Mouse (Mus musculus): ENCODE measurements around the gene Fam209. TPM values are rescaled to one million over a fixed set of nuclear protein-coding genes. Genes with fewer than 3 reads are reported as not detected.

Fam209 gene
- polyA plus RNA-seq (2015; fragmentation: Nextera tagmentation; extraction: Ambion mirVana): 0.25 and 0.65 TPM in 2 replicates

DNA sequence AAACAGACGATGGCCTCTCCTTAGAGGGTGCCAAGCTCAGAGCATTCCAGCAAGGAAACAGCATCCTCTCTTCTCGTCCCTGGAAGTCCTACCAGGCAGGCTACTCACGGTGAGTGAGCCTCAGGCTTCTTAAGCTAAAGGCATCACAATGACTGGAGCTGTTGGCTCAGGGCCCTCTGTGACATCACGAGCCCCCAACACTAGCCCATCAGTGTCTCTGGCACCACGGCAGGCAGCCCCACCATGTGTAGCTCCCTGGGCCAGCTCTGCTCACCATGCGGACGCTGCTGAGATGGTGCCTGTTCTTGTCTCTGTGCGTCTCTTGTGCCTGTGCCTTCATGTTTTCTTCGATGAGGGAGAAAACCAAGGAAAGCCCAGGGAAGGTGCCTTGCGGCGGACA is at the start of gene Fam209:
Gene Fam209, plus strand, starts transcription at position 203 of the 400 bp plus-strand sequence.
- 67% methylated on average over 11 of the region's 11 CpGs for WGBS
- no peak within 1 kb of the TSS for H3K27ac ChIP-seq (replicated peaks)

GRCm38 (mm10) chr2:172430609-172431008 is 41.7 kb upstream of the Fam209 start:
- Histone ChIP-seq H3K9ac (replicated peaks) (no peak overlapping the region), H3K27me3 (no peaks in the 10 kb centered on the region)
- 83% methylated on average over 1 of the region's 1 CpGs for WGBS

More for the DNA sequence above, at the start of gene Fam209:
- Histone ChIP-seq H3K4me2 (replicated peaks) (no peak within 1 kb of the TSS), H3K4me3 (no peak within 1 kb of the TSS), H3K9ac (replicated peaks) (no peak within 1 kb of the TSS), H3K4me1 (peaks cover 24% of the 10 kb centered on the region), H3K9me3 (no peaks in the 10 kb centered on the region), H3K36me3 (peaks cover 14% of the 10 kb centered on the region), H3K27me3 (no peaks in the 10 kb centered on the region)
- ATAC-seq (replicated peaks): no peak

GRCm38 (mm10) chr2:172433746-172434145 is 38.6 kb upstream of the Fam209 start:
- H3K4me1 ChIP-seq: no peaks in the 10 kb centered on the region
- WGBS: 55% methylated on average over 5 of the region's 5 CpGs
- no peak for ATAC-seq (replicated peaks)

More at GRCm38 (mm10) chr2:172430609-172431008, 41.7 kb upstream of the Fam209 start:
- Histone ChIP-seq H3K27ac (replicated peaks) (no peak overlapping the region), H3K4me3 (no peak overlapping the region), H3K4me1 (no peaks in the 10 kb centered on the region), H3K36me3 (no peaks in the 10 kb centered on the region), H3K4me2 (replicated peaks) (no peak overlapping the region), H3K9me3 (no peaks in the 10 kb centered on the region)
- no peak for ATAC-seq (replicated peaks)

DNA sequence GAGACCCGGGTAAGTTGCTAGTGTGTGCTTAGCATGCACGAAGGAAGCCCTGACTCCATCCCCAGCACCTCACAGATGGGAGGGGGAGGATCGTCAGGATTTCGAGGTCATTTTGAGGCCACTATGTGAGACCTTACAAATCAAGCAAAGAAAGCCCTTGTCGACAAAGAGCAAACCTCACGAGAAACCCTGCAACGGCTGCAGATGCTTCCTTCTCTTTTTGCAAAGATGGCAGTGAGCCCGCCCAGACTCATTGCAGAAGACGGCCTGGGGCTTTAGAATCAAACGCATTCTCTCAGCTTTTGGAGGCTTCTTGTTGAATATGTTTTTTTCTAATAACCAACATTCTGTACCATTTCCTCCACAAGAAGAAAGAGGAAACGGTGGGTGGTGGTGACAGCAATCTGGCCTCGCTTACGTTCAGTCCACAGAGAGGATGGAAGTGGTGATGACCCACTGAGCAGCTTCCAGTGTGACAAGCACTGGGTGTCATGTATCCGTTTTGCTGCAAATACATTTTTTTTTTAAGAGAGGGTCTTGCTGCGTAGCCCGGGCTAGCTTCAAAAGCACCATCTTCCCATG is 34.9 kb upstream of the Fam209 start:
- Histone ChIP-seq H3K4me2 (replicated peaks) (no peak overlapping the region), H3K4me3 (no peak overlapping the region), H3K9ac (replicated peaks) (no peak overlapping the region), H3K27ac (replicated peaks) (no peak overlapping the region), H3K9me3 (no peaks in the 10 kb centered on the region), H3K36me3 (no peaks in the 10 kb centered on the region), H3K4me1 (peaks cover 20% of the 10 kb centered on the region), H3K27me3 (no peaks in the 10 kb centered on the region)
- ATAC-seq (replicated peaks): no peak
- 72% methylated on average over 16 of the region's 16 CpGs for WGBS

More at GRCm38 (mm10) chr2:172433746-172434145, 38.6 kb upstream of the Fam209 start:
- Histone ChIP-seq H3K27ac (replicated peaks) (no peak overlapping the region), H3K9ac (replicated peaks) (no peak overlapping the region), H3K4me2 (replicated peaks) (no peak overlapping the region), H3K9me3 (no peaks in the 10 kb centered on the region), H3K36me3 (no peaks in the 10 kb centered on the region), H3K4me3 (no peak overlapping the region), H3K27me3 (no peaks in the 10 kb centered on the region)

- Histone ChIP-seq H3K4me2 (replicated peaks) (peak within 1 kb of the TSS; percentile 61), H3K9me3 (no peaks in the 10 kb centered on the region), H3K36me3 (no peaks in the 10 kb centered on the region; the same call in 1 of the 2 replicates), H3K4me1 (peaks cover 20% of the 10 kb centered on the region), H3K4me3 (peak within 1 kb of the TSS; percentile 60), H3K27me3 (no peaks in the 10 kb centered on the region), H3K9ac (replicated peaks) (peak within 1 kb of the TSS; percentile 57), H3K27ac (replicated peaks) (peak within 1 kb of the TSS; percentile 49)
- WGBS: 2% methylated on average over 35 of the region's 35 CpGs
- ATAC-seq (replicated peaks): peak; percentile 96
Observed at GRCm38 (mm10) chr2:172439843-172440639, 32.3 kb upstream of the Fam209 start, which contains the start of gene Rtf2. Gene Rtf2, plus strand, starts transcription at chr2:172440556.

DNA sequence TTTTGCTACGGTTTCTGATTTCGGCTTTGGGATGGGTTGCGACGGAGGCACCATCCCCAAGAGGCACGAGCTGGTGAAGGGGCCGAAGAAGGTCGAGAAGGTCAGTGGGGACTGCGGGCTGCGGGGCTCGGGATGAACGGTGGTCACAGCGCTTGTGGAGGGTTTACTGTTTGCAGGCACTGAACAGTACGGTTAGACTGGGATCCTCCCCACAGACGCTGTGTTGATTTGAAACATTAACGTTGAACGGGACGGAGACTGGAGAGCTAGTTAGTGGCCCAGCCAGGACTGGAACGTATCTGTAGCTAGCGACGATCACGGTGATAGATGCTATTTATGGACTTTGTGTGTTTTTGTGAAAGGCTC is 31.7 kb upstream of the Fam209 start:
- Histone ChIP-seq H3K9me3 (no peaks in the 10 kb centered on the region), H3K4me1 (peaks cover 20% of the 10 kb centered on the region), H3K27me3 (no peaks in the 10 kb centered on the region), H3K36me3 (peaks cover 1% of the 10 kb centered on the region), H3K4me3 (peak overlapping the region; percentile 60), H3K9ac (replicated peaks) (peak overlapping the region; percentile 57), H3K4me2 (replicated peaks) (peak overlapping the region; percentile 61), H3K27ac (replicated peaks) (peak overlapping the region; percentile 47)
- WGBS: under 1% methylated on average over 21 of the region's 21 CpGs
- peak; percentile 62 for ATAC-seq (replicated peaks)

GRCm38 (mm10) chr2:172441176-172441575 is 31.1 kb upstream of the Fam209 start:
- H3K36me3 ChIP-seq: peaks cover 7% of the 10 kb centered on the region
- H3K9ac ChIP-seq (replicated peaks): peak overlapping the region; percentile 57
- H3K9me3 ChIP-seq: no peaks in the 10 kb centered on the region
- H3K4me2 ChIP-seq (replicated peaks): peak overlapping the region; percentile 61
- H3K4me1 ChIP-seq: peaks cover 20% of the 10 kb centered on the region
- WGBS: 32% methylated on average over 6 of the region's 6 CpGs
- no peak for ATAC-seq (replicated peaks)
- H3K27me3 ChIP-seq: no peaks in the 10 kb centered on the region
- peak overlapping the region; percentile 60 for H3K4me3 ChIP-seq
- H3K27ac ChIP-seq (replicated peaks): no peak overlapping the region

DNA sequence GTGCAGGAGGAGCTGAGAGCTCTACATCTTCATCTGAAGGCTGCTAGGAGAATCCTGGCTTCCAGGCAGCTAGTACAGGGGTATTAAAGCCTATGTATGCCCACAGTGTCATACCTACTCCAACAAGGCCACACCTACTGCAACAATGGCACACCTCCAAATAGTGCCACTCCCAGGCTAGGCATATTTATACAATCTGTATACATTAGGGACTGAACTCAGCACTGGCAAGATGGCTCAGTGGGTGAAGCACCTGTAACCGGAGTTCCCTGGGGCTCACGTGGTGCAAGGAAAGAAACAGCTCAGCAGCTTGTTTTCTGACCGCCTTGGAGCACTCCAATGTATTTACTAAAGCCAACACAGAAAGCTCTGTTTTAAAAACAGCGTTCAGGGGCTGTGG is 26.7 kb upstream of the Fam209 start:
- Histone ChIP-seq H3K27ac (replicated peaks) (no peak overlapping the region), H3K27me3 (no peaks in the 10 kb centered on the region), H3K9ac (replicated peaks) (no peak overlapping the region), H3K4me1 (peaks cover 14% of the 10 kb centered on the region), H3K36me3 (peaks cover 51% of the 10 kb centered on the region), H3K9me3 (no peaks in the 10 kb centered on the region), H3K4me2 (replicated peaks) (no peak overlapping the region), H3K4me3 (no peak overlapping the region)
- ATAC-seq (replicated peaks): no peak
- 97% methylated on average over 4 of the region's 4 CpGs for WGBS

DNA sequence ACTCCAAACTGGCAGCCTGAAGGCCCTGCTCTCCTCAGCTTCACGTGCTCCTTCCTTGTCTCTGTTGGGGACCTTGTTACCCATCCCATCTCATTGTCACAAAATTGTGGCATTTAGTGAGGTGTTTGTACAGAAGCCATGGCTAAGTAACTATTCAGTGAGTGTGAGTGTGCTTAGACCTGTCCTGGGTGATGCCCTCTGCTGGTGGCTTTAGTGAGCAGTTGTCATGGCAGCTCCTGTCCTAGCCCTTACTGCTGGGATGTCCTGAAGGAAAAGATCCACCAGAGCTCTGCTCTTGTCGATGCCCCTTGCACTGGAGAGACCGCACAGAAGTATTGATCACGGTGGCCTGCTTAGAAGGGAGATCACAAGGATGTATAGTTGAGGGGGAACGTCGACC is 25.0 kb upstream of the Fam209 start:
- no peaks in the 10 kb centered on the region for H3K9me3 ChIP-seq
- H3K36me3 ChIP-seq: peaks cover 62% of the 10 kb centered on the region
- no peaks in the 10 kb centered on the region; the same call in 1 of the 2 replicates for H3K4me1 ChIP-seq
- 90% methylated on average over 6 of the region's 6 CpGs for WGBS
- no peak for ATAC-seq (replicated peaks)
- H3K9ac ChIP-seq (replicated peaks): no peak overlapping the region
- H3K27ac ChIP-seq (replicated peaks): no peak overlapping the region
- H3K4me2 ChIP-seq (replicated peaks): no peak overlapping the region
- H3K4me3 ChIP-seq: no peak overlapping the region
- no peaks in the 10 kb centered on the region for H3K27me3 ChIP-seq

GRCm38 (mm10) chr2:172448329-172448728 is 24.0 kb upstream of the Fam209 start:
- H3K4me1 ChIP-seq: no peaks in the 10 kb centered on the region
- no peak overlapping the region for H3K4me2 ChIP-seq (replicated peaks)
- H3K27me3 ChIP-seq: no peaks in the 10 kb centered on the region
- H3K9ac ChIP-seq (replicated peaks): no peak overlapping the region
- no peak for ATAC-seq (replicated peaks)
- 83% methylated on average over 4 of the region's 4 CpGs for WGBS
- no peak overlapping the region for H3K4me3 ChIP-seq
- no peaks in the 10 kb centered on the region for H3K9me3 ChIP-seq
- H3K36me3 ChIP-seq: peaks cover 69% of the 10 kb centered on the region
- H3K27ac ChIP-seq (replicated peaks): no peak overlapping the region

DNA sequence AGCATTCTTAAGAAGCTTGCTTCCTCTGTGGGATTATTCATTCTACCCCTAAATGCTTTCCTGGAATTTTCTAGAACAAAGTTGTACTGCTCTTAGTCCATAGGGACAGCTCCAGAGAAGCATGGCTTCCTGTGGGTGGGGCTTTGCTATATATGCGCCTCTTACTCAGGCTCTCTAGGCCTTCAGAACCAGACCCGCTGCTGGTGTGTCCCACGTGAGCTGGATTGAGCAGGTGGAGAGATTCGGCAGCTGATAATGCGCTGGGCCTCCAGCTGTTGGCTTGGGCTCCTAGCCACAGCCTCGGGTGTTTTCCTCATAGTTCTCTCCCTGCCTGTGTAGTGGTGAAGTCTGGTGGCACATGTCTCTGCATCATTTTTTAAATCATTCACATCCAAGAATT is 21.7 kb upstream of the Fam209 start:
- no peak overlapping the region for H3K27ac ChIP-seq (replicated peaks)
- no peaks in the 10 kb centered on the region for H3K4me1 ChIP-seq
- 94% methylated on average over 6 of the region's 6 CpGs for WGBS
- H3K4me3 ChIP-seq: no peak overlapping the region
- no peaks in the 10 kb centered on the region for H3K27me3 ChIP-seq
- ATAC-seq (replicated peaks): no peak
- peaks cover 77% of the 10 kb centered on the region for H3K36me3 ChIP-seq
- no peaks in the 10 kb centered on the region for H3K9me3 ChIP-seq
- no peak overlapping the region for H3K4me2 ChIP-seq (replicated peaks)
- no peak overlapping the region for H3K9ac ChIP-seq (replicated peaks)

GRCm38 (mm10) chr2:172452031-172452430 is 20.3 kb upstream of the Fam209 start:
- Histone ChIP-seq H3K4me2 (replicated peaks) (no peak overlapping the region), H3K27ac (replicated peaks) (no peak overlapping the region), H3K4me3 (no peak overlapping the region), H3K9ac (replicated peaks) (no peak overlapping the region), H3K36me3 (peaks cover 65% of the 10 kb centered on the region), H3K4me1 (no peaks in the 10 kb centered on the region), H3K27me3 (no peaks in the 10 kb centered on the region), H3K9me3 (no peaks in the 10 kb centered on the region)
- ATAC-seq (replicated peaks): no peak
- WGBS: 96% methylated on average over 4 of the region's 4 CpGs
